Mouse (Mus musculus) midbrain, embryonic 15.5 days (tissue): ENCODE results near the gene Zbtb7b. TPM values are rescaled to one million over a fixed set of nuclear protein-coding genes. Genes with fewer than 3 reads are reported as not detected.
A peak's percentile ranks its signal among the peaks of the same experiment; 100 is the strongest.

ENCODE experiments used
- ATAC-seq: fragments of 200-750 bp; cut with Nextera tagmentation; replicated peaks from 2 replicates; pipeline ENCODE4 v1.8.0; 2017; ENCODE audit warnings: moderate TSS enrichment
- H3K27ac ChIP-seq: fragments of 300-500 bp; sonication (generic); 2 replicates; pipeline ENCODE4 v1.5.1; 2015; ENCODE audit warnings: mild to moderate bottlenecking, inconsistent platforms
- H3K27me3 ChIP-seq: fragments of 300-500 bp; sonication (generic); replicated peaks from 2 replicates; pipeline ENCODE4 v1.6.1; 2015; ENCODE audit warnings: inconsistent platforms
- H3K36me3 ChIP-seq: fragments of 300-500 bp; sonication (generic); replicated peaks from 2 replicates; pipeline ENCODE4 v1.6.1; 2015; ENCODE audit warnings: inconsistent platforms
- H3K4me1 ChIP-seq: fragments of 300-500 bp; sonication (generic); 2 replicates; pipeline ENCODE4 v1.6.1; 2015; ENCODE audit warnings: inconsistent platforms
- H3K4me2 ChIP-seq: fragments of 300-500 bp; sonication (generic); 2 replicates; pipeline ENCODE4 v1.6.1; 2015; ENCODE audit warnings: inconsistent platforms, mild to moderate bottlenecking, moderate library complexity
- H3K4me3 ChIP-seq: fragments of 300-500 bp; sonication (generic); 2 replicates; pipeline ENCODE4 v1.5.1; 2015; ENCODE audit warnings: mild to moderate bottlenecking, inconsistent platforms
- H3K9ac ChIP-seq: fragments of 300-500 bp; sonication (generic); 2 replicates; pipeline ENCODE4 v1.6.1; 2015; ENCODE audit warnings: mild to moderate bottlenecking, inconsistent platforms
- H3K9me3 ChIP-seq: fragments of 300-500 bp; sonication (generic); 2 replicates; pipeline ENCODE4 v1.6.1; 2016; ENCODE audit warnings: inconsistent platforms
- WGBS: fragments of 180-500 bp; shearing (Covaris S2); methylation state at CpG from one replicate; pipeline ENCODE4 v1.1.7; 2015; ENCODE audit warnings: mixed read lengths; 5-methylcytosine and 5-hydroxymethylcytosine counted together
- polyA plus RNA-seq: library from polyadenylated mRNA; unstranded; fragments of >200 nt; fragmentation: Nextera tagmentation; extraction: Ambion mirVana; gene quantifications from 2 replicates; pipeline ENCODE4 v1.2.1, GENCODE M21; 2015

Gene Zbtb7b
- polyA plus RNA-seq, 1 experiment from 2014 or later, result 0.59 TPM

DNA sequence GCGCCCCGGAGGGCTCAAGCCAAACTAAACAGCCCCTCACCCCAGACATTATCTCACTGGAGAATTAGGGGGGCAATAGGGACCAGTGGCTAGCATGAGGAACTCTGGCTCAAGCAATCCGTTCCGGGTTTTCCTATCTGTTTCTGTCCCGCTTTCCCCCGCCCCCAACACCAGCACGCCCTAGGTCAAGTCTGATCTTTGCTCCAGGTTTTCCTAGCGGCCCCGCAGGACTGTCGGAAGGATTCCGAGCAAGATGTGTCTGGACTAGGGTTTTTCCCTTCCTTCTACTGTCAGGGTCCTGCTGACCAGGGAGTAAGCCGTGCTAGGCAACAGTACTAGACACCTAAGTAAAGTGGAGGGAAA, 299 bp upstream of the Zbtb7b start:
- H3K4me2 ChIP-seq, result peak overlapping the region; percentile 100
- H3K27me3 ChIP-seq, result peaks cover 24% of the 10 kb centered on the region
- H3K4me3 ChIP-seq, result peak overlapping the region; percentile 46
- H3K9me3 ChIP-seq, result no peaks in the 10 kb centered on the region
- H3K36me3 ChIP-seq, result no peaks in the 10 kb centered on the region
- no peak overlapping the region for H3K27ac ChIP-seq
- no peak for ATAC-seq
- under 1% methylated on average over 12 of the region's 12 CpGs for WGBS
- H3K9ac ChIP-seq, result no peak overlapping the region
- H3K4me1 ChIP-seq, result peaks cover 67% of the 10 kb centered on the region

DNA sequence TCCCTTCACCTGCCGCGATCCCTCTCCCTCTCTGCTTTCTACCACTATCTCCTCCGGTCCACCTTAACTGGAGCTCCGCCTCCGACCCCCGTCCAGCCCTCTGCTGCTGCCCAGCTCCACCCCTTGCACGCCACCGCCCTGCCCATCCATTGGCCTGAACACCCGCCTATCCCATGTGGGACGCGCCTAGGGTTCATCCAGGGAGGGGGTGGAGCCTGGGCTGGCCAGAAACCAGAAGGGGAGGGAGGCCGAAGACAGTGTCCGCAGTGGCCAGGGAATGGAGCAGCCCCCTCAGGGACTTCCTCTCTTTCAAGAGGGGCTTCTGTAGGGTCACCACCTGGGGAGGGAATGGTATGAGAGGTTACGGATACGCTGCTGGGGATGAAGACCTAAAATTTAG, 971 bp downstream of the Zbtb7b start:
- ATAC-seq, result peak; percentile 92
- Histone ChIP-seq H3K36me3 (no peaks in the 10 kb centered on the region), H3K27me3 (peaks cover 24% of the 10 kb centered on the region), H3K4me2 (peak overlapping the region; percentile 100), H3K9me3 (no peaks in the 10 kb centered on the region), H3K4me3 (peak overlapping the region; percentile 46), H3K9ac (peak overlapping the region; percentile 25), H3K4me1 (peaks cover 67% of the 10 kb centered on the region), H3K27ac (peak overlapping the region; percentile 40)
- WGBS, result under 1% methylated on average over 15 of the region's 15 CpGs

GRCm38 (mm10) chr3:89392871-89393311, 1.7 kb downstream of the Zbtb7b start:
- peak overlapping the region; percentile 51; the same call in 1 of the 2 replicates for H3K9ac ChIP-seq
- no peaks in the 10 kb centered on the region for H3K36me3 ChIP-seq
- H3K27ac ChIP-seq, result no peak overlapping the region
- peaks cover 24% of the 10 kb centered on the region for H3K27me3 ChIP-seq
- no peak for ATAC-seq
- WGBS, result 0% methylated on average over 20 of the region's 24 CpGs
- H3K4me1 ChIP-seq, result peaks cover 67% of the 10 kb centered on the region
- H3K4me3 ChIP-seq, result peak overlapping the region; percentile 46
- H3K9me3 ChIP-seq, result no peaks in the 10 kb centered on the region
- H3K4me2 ChIP-seq, result peak overlapping the region; percentile 100

- Histone ChIP-seq H3K27me3 (peaks cover 24% of the 10 kb centered on the region), H3K27ac (no peak overlapping the region), H3K4me3 (peak overlapping the region; percentile 46), H3K4me2 (peak overlapping the region; percentile 100), H3K9me3 (no peaks in the 10 kb centered on the region), H3K36me3 (no peaks in the 10 kb centered on the region), H3K4me1 (peaks cover 67% of the 10 kb centered on the region), H3K9ac (peak overlapping the region; percentile 51)
- WGBS, result under 1% methylated on average over 53 of the region's 56 CpGs
- no peak for ATAC-seq
These were observed 2.7 kb downstream of the Zbtb7b start for GRCm38 (mm10) chr3:89391663-89392511.

DNA sequence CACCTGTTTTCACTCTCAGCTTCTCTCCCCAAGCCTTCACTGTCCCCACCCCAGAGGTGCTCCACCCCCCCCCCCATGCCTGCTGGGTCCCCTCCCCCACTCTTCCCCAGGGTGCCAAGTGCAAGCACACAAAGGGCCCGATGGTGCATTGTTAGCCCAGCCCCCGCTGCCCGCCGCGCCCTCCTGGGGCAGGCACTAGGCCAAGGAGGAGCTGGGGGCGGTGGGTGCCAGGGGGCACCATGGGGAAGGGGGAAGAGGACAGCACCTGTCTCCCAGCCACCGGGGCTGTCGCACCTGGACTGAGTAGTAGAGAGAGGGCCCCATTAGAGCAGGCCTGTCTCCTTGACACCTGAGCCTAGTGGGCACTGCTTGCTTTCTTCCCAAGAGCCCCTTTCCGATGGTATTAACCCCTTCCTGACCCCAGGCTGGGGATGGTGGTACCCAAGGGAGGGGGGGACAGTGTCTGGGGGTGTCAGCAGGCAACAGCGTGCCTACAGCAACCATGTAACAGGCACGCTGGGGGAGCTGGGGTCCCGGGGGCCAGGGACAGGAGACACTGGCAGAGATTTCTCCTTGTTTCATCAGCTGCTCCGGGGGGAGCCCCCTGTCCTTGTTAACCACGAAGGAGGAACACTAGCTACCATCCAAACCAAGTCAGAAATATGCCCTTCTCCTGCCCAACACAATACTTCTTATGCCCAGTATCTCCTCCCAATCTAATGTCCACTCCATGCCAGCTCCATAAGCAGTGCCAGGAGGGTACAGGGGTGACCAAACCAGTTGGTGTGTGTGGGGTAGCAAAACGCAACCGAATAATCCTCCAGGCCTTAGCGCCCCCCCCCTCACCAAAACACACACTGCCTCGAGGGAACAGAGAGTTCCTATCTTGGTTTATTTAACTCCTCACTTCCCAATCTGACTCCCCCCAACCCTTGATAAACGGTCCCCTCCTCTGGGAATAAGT, 3.6 kb downstream of the Zbtb7b start:
- Histone ChIP-seq H3K27me3 (peaks cover 17% of the 10 kb centered on the region), H3K9me3 (no peaks in the 10 kb centered on the region), H3K9ac (peak overlapping the region; percentile 51), H3K36me3 (no peaks in the 10 kb centered on the region), H3K27ac (no peak overlapping the region), H3K4me1 (peaks cover 57% of the 10 kb centered on the region), H3K4me3 (peak overlapping the region; percentile 46), H3K4me2 (peak overlapping the region; percentile 100)
- WGBS, result 10% methylated on average over 19 of the region's 19 CpGs
- ATAC-seq, result no peak

- Histone ChIP-seq H3K4me1 (peaks cover 49% of the 10 kb centered on the region), H3K9ac (no peak overlapping the region), H3K9me3 (no peaks in the 10 kb centered on the region), H3K36me3 (no peaks in the 10 kb centered on the region), H3K4me3 (no peak overlapping the region), H3K27me3 (peaks cover 11% of the 10 kb centered on the region), H3K27ac (no peak overlapping the region), H3K4me2 (no peak overlapping the region)
- 54% methylated on average over 5 of the region's 5 CpGs for WGBS
- ATAC-seq, result no peak
These were observed 4.5 kb downstream of the Zbtb7b start for GRCm38 (mm10) chr3:89390111-89390515.

- H3K27ac ChIP-seq, result no peak overlapping the region
- peak; percentile 21; the same call in 1 of the 2 replicates for ATAC-seq
- peaks cover 44% of the 10 kb centered on the region for H3K4me1 ChIP-seq
- no peaks in the 10 kb centered on the region for H3K9me3 ChIP-seq
- WGBS, result 71% methylated on average over 5 of the region's 6 CpGs
- no peak overlapping the region for H3K4me2 ChIP-seq
- no peaks in the 10 kb centered on the region for H3K36me3 ChIP-seq
- no peak overlapping the region for H3K4me3 ChIP-seq
- no peak overlapping the region for H3K9ac ChIP-seq
- H3K27me3 ChIP-seq, result peaks cover 8% of the 10 kb centered on the region
These were observed 5.5 kb downstream of the Zbtb7b start for GRCm38 (mm10) chr3:89388901-89389740.

DNA sequence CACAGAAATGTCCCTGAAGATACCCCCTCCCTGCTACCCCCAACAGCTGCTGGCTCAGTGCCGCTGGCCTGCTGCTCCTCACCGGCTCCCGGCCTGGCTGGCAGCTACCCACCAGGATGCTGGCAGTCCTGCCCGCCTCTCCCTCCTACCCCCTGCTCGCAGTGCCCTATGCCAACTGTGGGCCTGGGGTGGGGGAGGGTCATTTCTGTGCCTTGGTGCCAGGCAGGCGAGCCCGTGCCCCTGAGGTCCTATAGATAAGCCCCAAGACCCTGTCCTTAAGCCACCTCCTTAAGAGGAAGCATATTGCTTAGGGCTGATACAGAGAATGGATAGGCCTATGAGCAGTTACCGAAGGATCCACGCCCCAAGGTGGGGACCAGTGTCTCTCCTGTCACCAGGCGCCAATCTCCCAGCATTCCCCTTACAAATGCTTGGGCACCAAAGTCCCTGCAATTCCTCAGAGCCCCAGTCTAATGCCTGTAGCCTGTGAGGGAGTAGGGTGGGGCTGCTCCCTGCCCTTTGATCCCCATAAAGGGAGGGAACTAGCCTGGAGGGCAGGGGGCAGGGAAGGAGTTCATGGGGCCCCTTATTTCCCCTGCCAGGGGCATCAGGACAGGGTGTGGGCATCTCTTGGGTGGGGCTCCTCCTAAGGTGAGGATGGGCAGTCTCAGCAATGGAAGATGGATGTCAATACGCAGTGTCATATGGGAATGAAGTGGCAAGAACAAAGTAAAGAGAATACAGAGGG, 6.3 kb downstream of the Zbtb7b start:
- peaks cover 8% of the 10 kb centered on the region for H3K27me3 ChIP-seq
- H3K4me3 ChIP-seq, result no peak overlapping the region
- no peak overlapping the region for H3K27ac ChIP-seq
- 70% methylated on average over 11 of the region's 11 CpGs for WGBS
- peaks cover 36% of the 10 kb centered on the region for H3K4me1 ChIP-seq
- no peaks in the 10 kb centered on the region for H3K36me3 ChIP-seq
- H3K9me3 ChIP-seq, result no peaks in the 10 kb centered on the region
- peak; percentile 6; the same call in 1 of the 2 replicates for ATAC-seq
- H3K9ac ChIP-seq, result no peak overlapping the region
- H3K4me2 ChIP-seq, result no peak overlapping the region

DNA sequence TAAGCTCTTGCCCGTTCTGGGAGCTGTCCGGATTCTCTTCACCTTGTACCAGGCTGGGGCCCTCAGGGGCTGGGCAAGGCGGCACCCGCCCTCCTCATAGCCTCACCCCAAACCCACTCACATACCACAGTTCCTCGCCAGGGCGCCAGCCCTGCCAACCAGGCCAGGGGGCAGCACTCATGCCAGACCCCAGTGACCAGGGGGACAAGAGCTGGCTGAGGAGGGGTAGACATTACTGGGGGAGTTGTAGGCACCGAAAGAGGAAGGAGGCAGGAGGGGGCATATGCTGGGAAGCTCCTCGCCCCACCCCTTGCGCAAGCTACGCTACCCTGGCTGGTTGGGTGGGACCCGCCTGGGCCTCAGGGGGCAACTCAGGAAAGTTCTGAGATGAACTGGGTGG, 6.9 kb downstream of the Zbtb7b start:
- Histone ChIP-seq H3K27me3 (peaks cover 4% of the 10 kb centered on the region), H3K4me2 (no peak overlapping the region), H3K9ac (no peak overlapping the region), H3K27ac (no peak overlapping the region), H3K4me1 (peaks cover 30% of the 10 kb centered on the region), H3K36me3 (no peaks in the 10 kb centered on the region), H3K9me3 (no peaks in the 10 kb centered on the region), H3K4me3 (no peak overlapping the region)
- ATAC-seq, result no peak
- WGBS, result 76% methylated on average over 11 of the region's 11 CpGs

DNA sequence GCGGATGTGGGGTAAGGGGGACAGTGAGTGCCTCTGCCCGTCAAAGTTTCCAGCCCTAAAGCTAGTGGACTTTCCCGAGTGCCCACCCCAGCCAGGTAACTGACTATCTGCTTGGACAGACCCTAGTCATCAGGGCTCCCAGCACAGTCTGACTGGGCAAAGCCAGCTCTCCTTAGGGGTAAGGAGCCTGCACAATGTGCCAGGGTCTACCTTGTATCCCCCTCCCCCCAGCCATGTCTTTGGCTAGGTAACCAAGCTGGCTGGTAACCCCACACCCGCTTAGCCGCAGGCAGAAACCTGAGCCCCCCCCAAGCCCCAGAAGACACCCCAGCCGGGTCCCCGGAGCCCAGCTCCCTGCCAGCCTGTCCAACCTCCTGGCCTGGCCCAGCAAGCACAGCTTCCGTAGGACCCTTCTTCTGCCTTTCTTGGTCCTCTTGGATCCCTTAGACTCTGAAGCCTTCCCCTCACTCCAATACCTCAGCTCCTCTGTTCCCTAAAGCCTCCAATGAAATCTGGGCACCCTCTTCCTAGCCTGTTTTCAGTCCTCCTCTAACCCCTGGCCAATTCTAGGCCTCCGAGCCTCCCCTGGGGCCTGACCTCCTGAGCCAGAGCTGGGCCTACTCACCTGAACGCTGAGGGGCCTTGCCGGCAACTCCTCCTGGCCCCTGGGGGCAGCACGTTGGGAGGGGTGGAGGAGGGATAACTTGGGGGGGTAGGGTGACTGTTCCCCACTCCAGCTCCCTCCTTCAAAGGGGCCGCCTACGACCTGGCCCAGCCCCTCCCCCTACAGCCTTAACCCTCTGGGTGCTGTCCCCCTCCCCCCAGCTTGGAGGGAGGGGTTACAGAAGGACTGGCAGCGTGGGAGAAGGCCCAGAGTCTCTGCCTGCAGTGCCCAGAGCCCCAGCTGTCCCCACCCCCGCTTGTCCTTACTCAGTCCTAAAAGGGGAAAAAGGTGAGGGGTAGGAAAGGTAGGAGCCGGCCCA, 7.8 kb downstream of the Zbtb7b start:
- Histone ChIP-seq H3K27me3 (no peaks in the 10 kb centered on the region), H3K4me1 (peaks cover 21% of the 10 kb centered on the region), H3K4me2 (no peak overlapping the region), H3K36me3 (no peaks in the 10 kb centered on the region), H3K9me3 (no peaks in the 10 kb centered on the region), H3K4me3 (no peak overlapping the region), H3K9ac (no peak overlapping the region), H3K27ac (no peak overlapping the region)
- no peak for ATAC-seq
- 52% methylated on average over 17 of the region's 17 CpGs for WGBS
